Mouse (Mus musculus) limb, embryonic 14.5 days (tissue): ENCODE results near the gene Tmem88. TPM values are rescaled to one million over a fixed set of nuclear protein-coding genes. Genes with fewer than 3 reads are reported as not detected.
"Not testable (repeated sequence)": the region's sequence is repeated elsewhere in the genome, so short reads cannot be mapped to it uniquely, and the experiment has no call there.

Experiments used
- ATAC-seq: fragments of 200-750 bp; cut with Nextera tagmentation; 2 replicates; pipeline ENCODE4 v1.8.0; 2017; ENCODE audit warnings: low read depth, moderate number of reproducible peaks, moderate TSS enrichment; ENCODE audit not compliant: low FRiP score
- DNase-seq: peaks from one replicate; pipeline ENCODE4 v3.0.0-alpha.2; 2015; ENCODE audit warnings: low spot score
- H3K27ac ChIP-seq: fragments of 300-500 bp; sonication (generic); replicated peaks from 2 replicates; pipeline ENCODE4 v1.5.1; 2014; ENCODE audit warnings: low read depth, mild to moderate bottlenecking, low read length, moderate library complexity, mixed read lengths
- H3K27me3 ChIP-seq: fragments of 300-500 bp; sonication (generic); 2 replicates; pipeline ENCODE4 v1.6.1; 2014; ENCODE audit warnings: low read length, mixed read lengths; ENCODE audit not compliant: control insufficient read depth, insufficient read depth
- H3K36me3 ChIP-seq: fragments of 300-500 bp; sonication (generic); 2 replicates; pipeline ENCODE4 v1.6.1; 2014; ENCODE audit warnings: mild to moderate bottlenecking, low read length, moderate library complexity, mixed read lengths; ENCODE audit not compliant: control insufficient read depth, insufficient read depth
- H3K4me1 ChIP-seq: fragments of 300-500 bp; sonication (generic); 2 replicates; pipeline ENCODE4 v1.6.1; 2014; ENCODE audit warnings: antibody characterized with exemption, low read length, mixed read lengths; ENCODE audit not compliant: control insufficient read depth, insufficient read depth
- H3K4me2 ChIP-seq: fragments of 300-500 bp; sonication (generic); replicated peaks from 2 replicates; pipeline ENCODE4 v1.6.1; 2014; ENCODE audit warnings: low read depth, mild to moderate bottlenecking, low read length, moderate library complexity; ENCODE audit not compliant: severe bottlenecking
- H3K4me3 ChIP-seq: fragments of 300-500 bp; sonication (generic); replicated peaks from 2 replicates; pipeline ENCODE4 v1.5.1; 2014; ENCODE audit warnings: low read length
- H3K9ac ChIP-seq: fragments of 300-500 bp; sonication (generic); 2 replicates; pipeline ENCODE4 v1.6.1; 2014; ENCODE audit warnings: mild to moderate bottlenecking, low read depth, low read length, moderate library complexity; ENCODE audit not compliant: severe bottlenecking
- H3K9me3 ChIP-seq: fragments of 300-500 bp; sonication (generic); 2 replicates; pipeline ENCODE4 v1.6.1; 2016; ENCODE audit warnings: low read length; ENCODE audit not compliant: control insufficient read depth
- POLR2A ChIP-seq: fragments of 200-500 bp; IDR thresholded peaks from 2 replicates; pipeline ENCODE4 v1.8.0; 2012; ENCODE audit warnings: inconsistent platforms, mild to moderate bottlenecking, moderate library complexity, borderline replicate concordance; ENCODE audit not compliant: insufficient read depth, insufficient read length; ENCODE audit errors: extremely low read depth
- WGBS: fragments of 180-500 bp; shearing (Covaris S2); extraction: QIAGEN DNeasy Blood & Tissue Kit; methylation state at CpG from one replicate; pipeline ENCODE4 v1.1.7; 2014; 5-methylcytosine and 5-hydroxymethylcytosine counted together
- polyA plus RNA-seq, 2 experiments: library from polyadenylated mRNA; depleted of rRNA in 1 of 2; stranded (reverse) in 1 of 2; unstranded in 1 of 2; fragments of >200 nt; fragmentation: Nextera tagmentation in 1 of 2; extraction: Ambion mirVana in 1 of 2; gene quantifications; 2 replicates each; pipeline versions ENCODE4 v1.2.1 to v1.2.3; 2012 to 2014

Tmem88 gene
- polyA plus RNA-seq, 2 experiments: 17.0 to 18.9 TPM

DNA sequence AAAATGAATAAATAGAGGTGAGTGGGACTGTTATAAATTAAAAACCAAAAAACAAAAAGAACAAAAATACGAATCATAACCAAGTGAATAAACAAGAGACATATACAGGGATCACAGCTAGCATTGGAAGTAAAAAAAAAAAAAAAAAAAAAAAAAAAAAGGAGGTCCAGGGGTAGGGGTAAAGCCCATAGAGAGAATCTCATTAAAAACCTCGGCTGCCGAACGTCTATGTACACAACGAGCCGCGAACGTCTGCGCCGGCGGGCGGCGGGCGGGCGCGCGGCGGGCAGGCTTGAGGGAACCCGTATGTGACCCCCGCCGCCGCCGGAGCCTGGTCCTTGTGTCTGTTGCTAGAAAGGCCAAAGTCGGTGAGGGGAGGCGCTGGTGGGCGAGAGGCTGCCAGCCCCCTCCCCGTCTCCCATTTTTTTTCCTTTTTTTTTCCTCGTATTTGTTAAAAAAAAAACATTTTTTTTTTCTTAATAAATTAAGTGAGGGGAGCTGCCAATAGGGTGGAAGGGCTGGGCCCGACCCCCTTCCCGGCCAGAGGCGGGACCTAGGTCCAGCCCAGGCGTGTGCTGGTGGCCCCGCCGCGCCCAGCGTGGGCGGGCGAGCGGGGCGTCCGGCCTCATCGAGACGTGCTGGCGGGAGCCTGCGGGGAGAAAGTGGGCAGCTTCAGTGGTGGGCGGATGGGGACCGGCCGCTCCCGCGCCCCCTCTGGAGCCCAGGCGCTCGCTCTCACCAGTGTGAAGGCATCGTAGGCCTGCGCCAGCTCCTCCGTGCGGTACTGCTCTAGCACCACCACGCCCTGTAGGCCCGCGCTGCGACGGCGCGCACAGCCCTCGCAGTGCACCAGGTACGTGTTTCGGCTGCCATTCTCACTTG lies 1.4 kb upstream of the Tmem88 start:
- TF ChIP-seq POLR2A: no peak
- DNase-seq (no peak), ATAC-seq (no peak)
- Histone ChIP-seq H3K4me1 (peaks cover 28% of the 10 kb centered on the region), H3K4me3 (no peak overlapping the region; the same call in 1 of the 2 replicates), H3K9me3 (no peaks in the 10 kb centered on the region), H3K27ac (no peak overlapping the region), H3K27me3 (no peaks in the 10 kb centered on the region), H3K36me3 (peaks cover 59% of the 10 kb centered on the region), H3K4me2 (peak overlapping the region; percentile 32; the same call in 1 of the 2 replicates), H3K9ac (peak overlapping the region; percentile 21; the same call in 1 of the 2 replicates)
- 20% methylated on average over 64 of the region's 66 CpGs for WGBS

GRCm38 (mm10) chr11:69398486-69399200 lies 609 bp upstream of the Tmem88 start:
- Histone ChIP-seq H3K4me1 (peaks cover 32% of the 10 kb centered on the region), H3K4me2 (peak overlapping the region; percentile 91), H3K27ac (peak overlapping the region; percentile 43; the same call in 1 of the 2 replicates), H3K36me3 (peaks cover 51% of the 10 kb centered on the region), H3K27me3 (no peaks in the 10 kb centered on the region), H3K9ac (no peak overlapping the region), H3K4me3 (peak overlapping the region; percentile 23), H3K9me3 (no peaks in the 10 kb centered on the region)
- TF ChIP-seq POLR2A: no peak
- DNase-seq (no peak), ATAC-seq (no peak)
- WGBS: 25% methylated on average over 21 of the region's 21 CpGs

GRCm38 (mm10) chr11:69397581-69398057 lies 415 bp downstream of the Tmem88 start:
- 14% methylated on average over 24 of the region's 24 CpGs for WGBS
- ATAC-seq (no peak), DNase-seq (no peak)
- peaks cover 32% of the 10 kb centered on the region for H3K4me1 ChIP-seq
- peaks cover 42% of the 10 kb centered on the region for H3K36me3 ChIP-seq
- no peaks in the 10 kb centered on the region for H3K27me3 ChIP-seq
- peak overlapping the region; percentile 43 for H3K27ac ChIP-seq
- TF ChIP-seq POLR2A: no peak
- H3K9me3 ChIP-seq: no peaks in the 10 kb centered on the region
- peak overlapping the region; percentile 23 for H3K4me3 ChIP-seq
- peak overlapping the region; percentile 46 for H3K9ac ChIP-seq
- H3K4me2 ChIP-seq: peak overlapping the region; percentile 91

DNA sequence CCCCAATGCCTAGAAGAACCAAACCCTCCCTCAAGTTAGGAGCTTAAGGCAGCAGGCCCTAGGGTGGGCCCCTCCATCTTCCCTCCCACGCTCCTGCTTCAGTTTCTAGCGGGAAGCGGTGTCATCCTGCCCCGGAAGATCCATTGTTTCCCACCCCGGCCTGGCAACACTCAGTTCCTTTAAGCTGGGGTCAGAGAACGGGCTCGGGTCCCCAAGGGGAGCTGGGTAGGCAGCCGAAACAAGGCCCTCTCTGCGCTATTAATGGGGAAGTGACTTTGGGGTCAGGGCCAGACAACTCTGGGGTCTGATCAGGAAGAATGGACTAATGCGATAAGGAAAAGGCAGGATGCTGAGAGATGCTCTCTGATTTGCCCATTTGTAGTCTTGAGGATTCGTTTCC lies 1.3 kb downstream of the Tmem88 start:
- no peak for TF ChIP-seq POLR2A
- WGBS: 38% methylated on average over 11 of the region's 11 CpGs
- H3K4me2 ChIP-seq: peak overlapping the region; percentile 91
- peaks cover 35% of the 10 kb centered on the region for H3K36me3 ChIP-seq
- peak overlapping the region; percentile 61 for H3K4me3 ChIP-seq
- DNase-seq (no peak), ATAC-seq (no peak)
- H3K27ac ChIP-seq: 0 out of 2 replicates have a peak overlapping the region, but pooled peaks have one; percentile 95
- peaks cover 32% of the 10 kb centered on the region for H3K4me1 ChIP-seq
- H3K9me3 ChIP-seq: no peaks in the 10 kb centered on the region
- H3K27me3 ChIP-seq: no peaks in the 10 kb centered on the region
- peak overlapping the region; percentile 87; the same call in 1 of the 2 replicates for H3K9ac ChIP-seq

- DNase-seq: peak; percentile 99
- H3K4me1 ChIP-seq: peaks cover 32% of the 10 kb centered on the region
- peak; percentile 90 for ATAC-seq
- no peaks in the 10 kb centered on the region for H3K9me3 ChIP-seq
- peaks cover 25% of the 10 kb centered on the region for H3K36me3 ChIP-seq
- H3K27ac ChIP-seq: peak overlapping the region; percentile 95
- TF ChIP-seq POLR2A: 0 out of 2 replicates have a peak, but pooled peaks have one; percentile 14
- H3K4me3 ChIP-seq: peak overlapping the region; percentile 61
- under 1% methylated on average over 46 of the region's 48 CpGs for WGBS
- H3K9ac ChIP-seq: peak overlapping the region; percentile 87
- peak overlapping the region; percentile 91 for H3K4me2 ChIP-seq
- H3K27me3 ChIP-seq: no peaks in the 10 kb centered on the region
Observed at GRCm38 (mm10) chr11:69395634-69396373, 2.2 kb downstream of the Tmem88 start.

DNA sequence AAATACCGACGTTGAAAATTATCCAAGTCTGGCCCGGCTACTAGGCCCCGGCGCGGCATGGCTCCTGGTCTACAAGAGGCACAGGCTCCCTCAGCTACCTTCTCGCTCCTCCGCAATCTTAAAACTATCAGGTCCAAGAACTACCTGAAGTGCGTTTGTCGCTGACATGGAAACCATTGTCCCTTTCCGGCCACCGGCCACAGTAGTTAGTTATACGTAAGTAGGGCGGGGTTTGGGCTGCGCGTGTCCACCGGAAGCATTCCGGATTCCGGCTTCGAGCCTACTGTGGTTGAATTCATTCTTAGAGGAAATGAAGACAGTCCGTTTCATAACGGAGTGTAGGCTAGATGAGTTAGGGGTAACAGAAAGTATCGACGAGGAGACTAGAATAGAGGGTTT lies 2.8 kb downstream of the Tmem88 start, which contains the start of the genes Naa38 and Cyb5d1:
Naa38 (plus strand) TSS at position 253 of the 399 bp plus-strand sequence.
Cyb5d1 (minus strand) TSS at position 397 of the 399 bp plus-strand sequence.
- Histone ChIP-seq H3K4me1 (peaks cover 33% of the 10 kb centered on the region), H3K36me3 (peaks cover 20% of the 10 kb centered on the region), H3K9ac (peak within 1 kb of the TSS; percentile 87), H3K4me2 (peak within 1 kb of the TSS; percentile 91), H3K4me3 (peak within 1 kb of the TSS; percentile 61), H3K27ac (peak within 1 kb of the TSS; percentile 95)
- H3K27me3 ChIP-seq, H3K9me3 ChIP-seq: not testable (repeated sequence)
- ATAC-seq: peak; percentile 79
- DNase-seq: peak; percentile 93
- 0% methylated on average over 18 of the region's 24 CpGs for WGBS

DNA sequence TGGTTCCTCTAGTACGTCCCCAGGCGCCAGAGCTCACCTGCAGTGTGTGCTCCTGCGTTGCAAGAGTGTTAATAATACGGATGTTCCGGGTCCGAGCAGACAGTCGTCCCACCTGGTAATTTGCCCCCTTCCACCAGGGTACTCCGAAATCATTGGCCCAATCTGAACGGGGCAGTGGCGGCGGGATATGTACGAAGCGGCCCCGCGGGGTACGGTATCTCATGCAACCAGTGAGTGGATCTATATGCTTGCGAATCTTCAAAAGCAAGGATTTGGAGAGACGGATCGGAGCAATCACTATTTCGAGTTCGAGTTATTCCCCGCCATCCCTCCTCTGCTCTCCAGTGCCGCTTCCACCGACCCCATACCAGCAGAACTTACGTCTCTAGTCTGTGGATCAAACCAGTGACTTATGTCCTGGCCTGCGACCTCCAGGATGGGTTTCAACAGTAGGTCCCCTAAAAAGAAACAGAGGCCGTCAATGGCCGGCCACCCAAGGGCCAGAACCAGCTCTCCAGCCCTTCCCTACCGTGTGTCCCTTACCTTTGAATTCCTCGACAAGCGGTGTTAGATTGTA lies 3.4 kb downstream of the Tmem88 start:
- peaks cover 33% of the 10 kb centered on the region for H3K4me1 ChIP-seq
- peak overlapping the region; percentile 87 for H3K9ac ChIP-seq
- ATAC-seq, H3K27me3 ChIP-seq, H3K9me3 ChIP-seq, DNase-seq: not testable (repeated sequence)
- WGBS: 1% methylated on average over 31 of the region's 31 CpGs
- peak overlapping the region; percentile 61 for H3K4me3 ChIP-seq
- H3K4me2 ChIP-seq: peak overlapping the region; percentile 69
- H3K36me3 ChIP-seq: peaks cover 14% of the 10 kb centered on the region
- peak overlapping the region; percentile 95 for H3K27ac ChIP-seq
